Mouse (Mus musculus) olfactory bulb, adult 2 months (tissue): ENCODE measurements around the gene Ccr10.
A peak's percentile ranks its signal among the peaks of the same experiment; 100 is the strongest.

ENCODE experiments used
- CTCF ChIP-seq: fragments of 200-500 bp; IDR thresholded peaks from 2 replicates; pipeline ENCODE4 v1.5.1; 2012; ENCODE audit warnings: low read depth, mild to moderate bottlenecking, low read length, moderate library complexity; ENCODE audit not compliant: insufficient read depth
- POLR2A ChIP-seq: fragments of 200-500 bp; IDR thresholded peaks from 2 replicates; pipeline ENCODE4 v1.6.1; 2012; ENCODE audit warnings: mild to moderate bottlenecking, low read depth, low read length, moderate library complexity; ENCODE audit not compliant: insufficient read depth

DNA sequence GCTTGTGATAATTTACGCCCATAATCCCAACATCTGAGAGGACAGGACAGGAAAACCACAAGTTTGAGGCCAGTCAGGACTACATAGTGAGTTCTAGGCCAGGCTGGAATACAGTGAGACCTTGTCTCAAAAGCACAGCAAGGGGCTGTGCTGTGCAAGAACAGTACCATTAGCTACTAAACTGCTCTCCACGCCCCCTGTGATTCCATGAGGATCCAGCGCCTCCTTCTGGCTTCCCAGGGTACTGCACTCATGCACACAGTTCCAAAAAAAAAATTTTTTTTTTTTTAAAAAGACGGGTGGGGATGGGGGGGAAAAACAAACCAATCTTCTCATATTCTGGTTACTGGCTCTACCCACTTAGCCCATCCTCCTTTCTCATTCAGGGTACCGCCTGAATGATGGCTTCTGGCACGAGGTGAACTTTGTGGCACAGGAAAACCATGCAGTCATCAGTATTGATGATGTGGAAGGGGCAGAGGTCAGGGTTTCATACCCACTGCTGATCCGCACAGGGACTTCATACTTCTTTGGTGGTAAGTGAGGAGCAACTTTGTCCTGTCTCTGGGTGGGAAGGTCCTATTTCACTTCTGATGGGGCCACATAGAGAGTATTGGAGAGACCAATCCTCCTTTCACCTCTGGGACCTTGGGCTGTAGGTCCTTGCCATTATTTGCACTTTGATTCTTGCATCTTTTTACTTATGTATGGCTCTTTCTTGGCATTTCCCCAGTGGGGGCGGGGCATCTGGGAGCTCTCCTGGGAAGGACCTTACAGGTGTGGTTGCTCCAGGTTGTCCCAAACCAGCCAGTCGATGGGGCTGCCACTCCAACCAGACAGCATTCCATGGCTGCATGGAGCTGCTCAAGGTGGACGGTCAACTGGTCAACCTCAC, 5.8 kb upstream of the Ccr10 start:
- TF ChIP-seq POLR2A = no peak
- TF ChIP-seq CTCF = peak; percentile 53; the same call in 1 of the 2 replicates
